Mouse (Mus musculus): ENCODE data around the gene Etnk2. TPM values are rescaled to one million over a fixed set of nuclear protein-coding genes. Genes with fewer than 3 reads are reported as not detected.

The Etnk2 gene
- polyA plus RNA-seq, 1 experiment from 2014 or later = 1.3 TPM

Other genes starting within 250 kb of the Etnk2 start
- gene Ppp1r15b, start 232.4 kb upstream of the Etnk2 start, polyA plus RNA-seq (2015; fragmentation: Nextera tagmentation; extraction: Ambion mirVana) = 20.2 and 24.3 TPM in 2 replicates
- 12.2 and 13.8 TPM in 2 replicates for gene Plekha6, start 199.4 kb upstream of the Etnk2 start, polyA plus RNA-seq (2015; fragmentation: Nextera tagmentation; extraction: Ambion mirVana)
- gene Golt1a, start 53.8 kb upstream of the Etnk2 start, polyA plus RNA-seq (2015; fragmentation: Nextera tagmentation; extraction: Ambion mirVana) = 0.42 TPM in 1 of 2 replicates, not detected in the other
- 0.62 TPM in 1 of 2 replicates, not detected in the other for gene Kiss1, start 41.7 kb upstream of the Etnk2 start, polyA plus RNA-seq (2015; fragmentation: Nextera tagmentation; extraction: Ambion mirVana)
- gene Ren1, start 13.1 kb upstream of the Etnk2 start, polyA plus RNA-seq (2015; fragmentation: Nextera tagmentation; extraction: Ambion mirVana) = 0.30 and 2.2 TPM in 2 replicates
- 4.5 and 6.2 TPM in 2 replicates for gene Sox13, start 60.8 kb downstream of the Etnk2 start, polyA plus RNA-seq (2015; fragmentation: Nextera tagmentation; extraction: Ambion mirVana)
- gene Snrpe, start 246.7 kb downstream of the Etnk2 start, polyA plus RNA-seq (2015; fragmentation: Nextera tagmentation; extraction: Ambion mirVana) = 352 and 384 TPM in 2 replicates

All from heart, embryonic 15.5 days (tissue).